Mouse (Mus musculus): ENCODE results near the gene Brwd1.
A peak's percentile ranks its signal among the peaks of the same experiment; 100 is the strongest.
"Not testable (repeated sequence)": the region's sequence is repeated elsewhere in the genome, so short reads cannot be mapped to it uniquely, and the experiment has no call there.

Gene Brwd1

DNA sequence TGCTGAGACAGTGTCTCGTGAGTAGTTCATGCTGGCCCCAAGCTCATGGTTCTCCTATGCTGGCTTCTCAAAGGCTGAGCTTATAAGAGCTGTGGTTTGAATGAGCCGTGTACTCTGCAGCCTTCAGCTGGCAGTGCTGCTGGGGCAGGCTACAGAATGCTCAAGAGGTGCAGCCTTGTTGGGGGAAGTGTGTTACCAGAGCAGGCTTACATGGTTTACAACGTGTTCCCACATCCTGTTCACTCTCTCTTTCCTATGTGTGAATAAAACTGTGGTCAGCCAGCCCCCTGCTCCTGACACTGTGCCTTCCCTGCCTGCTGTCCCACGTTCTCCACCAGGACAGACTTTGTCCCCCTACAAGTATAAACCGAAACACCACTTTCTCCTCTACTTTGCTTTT, 97.4 kb downstream of the Brwd1 start:
- DNase-seq (ENCODE audit: low read depth): no peak

DNA sequence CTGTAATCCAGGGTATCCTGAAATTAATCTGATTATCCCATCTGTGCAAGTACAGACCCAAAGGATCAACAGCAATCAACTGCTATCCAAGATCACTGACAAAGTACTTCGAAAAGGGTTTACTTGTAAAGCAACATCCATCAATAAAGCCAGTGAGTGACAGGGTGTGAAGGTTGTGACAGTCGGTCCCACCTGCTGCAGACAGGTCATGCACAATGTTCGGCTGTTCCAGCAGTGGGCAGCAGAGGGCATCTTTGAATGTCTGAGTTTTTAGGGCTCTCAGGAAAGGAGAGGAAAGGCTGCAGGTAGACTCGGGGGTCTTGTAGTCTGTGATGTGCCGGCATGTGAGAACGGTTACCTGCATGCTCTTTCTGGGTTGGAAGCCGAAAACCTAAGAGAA, 98.7 kb downstream of the Brwd1 start:
- peak; percentile 22 for DNase-seq (ENCODE audit: low read depth)

- DNase-seq (ENCODE audit: low read depth): peak; percentile 37
These were observed 111.5 kb downstream of the Brwd1 start for GRCm38 (mm10) chr16:95970841-95971240.

- peak; percentile 4 for DNase-seq (ENCODE audit: low read depth)
These were observed 114.9 kb downstream of the Brwd1 start for GRCm38 (mm10) chr16:95967455-95967854.

DNA sequence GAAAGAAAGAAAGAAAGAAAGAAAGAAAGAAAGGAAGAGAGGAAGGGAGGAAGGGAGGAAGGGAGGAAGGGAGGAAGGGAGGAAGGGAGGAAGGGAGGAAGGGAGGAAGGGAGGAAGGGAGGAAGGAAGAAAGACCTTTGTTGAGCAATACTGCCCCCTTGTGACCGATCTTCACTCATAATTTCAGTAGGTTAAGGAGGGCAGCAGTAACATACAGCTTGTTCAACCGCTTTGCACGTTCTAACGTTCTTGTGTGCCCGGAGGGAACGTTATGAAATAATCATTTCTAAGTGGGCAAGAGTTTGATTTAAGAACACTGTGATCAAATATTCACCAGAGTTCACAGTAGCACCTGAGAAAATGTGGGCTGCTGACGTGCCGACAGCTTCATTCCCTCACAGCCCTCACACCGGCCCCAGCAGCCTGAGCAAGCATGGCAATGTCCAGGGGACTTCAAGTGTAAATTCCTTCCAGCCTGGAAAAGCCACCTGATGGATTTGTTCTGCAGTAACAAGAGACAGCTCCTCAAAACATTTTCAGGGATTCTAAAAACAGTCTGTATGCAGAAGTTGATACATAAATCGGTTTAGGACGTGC, 117.8 kb downstream of the Brwd1 start:
- DNase-seq (ENCODE audit: low read depth): peak; percentile 87

DNA sequence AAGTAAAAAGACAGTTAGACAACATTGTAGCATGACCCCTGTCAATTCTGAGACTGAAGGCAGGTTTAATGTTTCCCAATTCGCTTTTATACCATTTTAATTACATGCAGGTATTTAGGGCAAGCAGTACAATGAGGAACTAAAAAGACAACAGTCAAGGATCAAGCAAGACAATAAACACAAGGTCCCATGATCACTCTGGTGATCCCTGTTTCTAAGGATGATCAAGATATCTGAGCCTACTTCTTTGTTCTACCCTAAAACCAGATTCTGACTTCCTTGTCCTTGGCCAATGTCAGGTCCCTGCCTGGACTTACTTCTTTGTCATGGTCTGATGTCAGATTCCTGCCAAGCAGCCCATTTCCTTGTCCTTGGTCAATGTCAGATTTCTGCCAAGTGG, 120.8 kb downstream of the Brwd1 start:
- DNase-seq (ENCODE audit: low read depth): not testable (repeated sequence)

- not testable (repeated sequence) for DNase-seq (ENCODE audit: low read depth)
These were observed 121.6 kb downstream of the Brwd1 start for GRCm38 (mm10) chr16:95960689-95961088.

DNA sequence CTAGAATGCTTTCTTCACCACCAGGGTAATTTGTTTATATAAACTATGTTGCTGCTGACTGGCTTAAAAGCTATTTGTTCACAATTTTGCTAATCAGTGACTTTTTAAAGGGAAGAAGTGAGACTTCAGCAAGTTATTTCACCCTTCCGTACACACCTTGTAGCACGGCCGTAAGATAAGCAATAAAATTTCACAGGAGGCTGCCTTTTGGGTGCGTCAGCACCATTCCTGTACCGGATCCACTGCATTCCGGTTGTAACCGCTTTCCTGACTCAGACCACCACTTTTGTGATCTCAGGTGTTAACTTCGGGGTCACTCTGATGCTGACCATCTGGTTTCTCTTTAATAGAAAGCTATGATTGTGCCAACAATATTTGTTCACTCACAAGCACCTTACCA, 124.2 kb downstream of the Brwd1 start:
- DNase-seq (ENCODE audit: low read depth): no peak

GRCm38 (mm10) chr16:95956618-95957017, 125.7 kb downstream of the Brwd1 start:
- DNase-seq (ENCODE audit: low read depth): peak; percentile 17

- no peak for DNase-seq (ENCODE audit: low read depth)
These were observed 126.5 kb downstream of the Brwd1 start for GRCm38 (mm10) chr16:95955716-95956346.

DNA sequence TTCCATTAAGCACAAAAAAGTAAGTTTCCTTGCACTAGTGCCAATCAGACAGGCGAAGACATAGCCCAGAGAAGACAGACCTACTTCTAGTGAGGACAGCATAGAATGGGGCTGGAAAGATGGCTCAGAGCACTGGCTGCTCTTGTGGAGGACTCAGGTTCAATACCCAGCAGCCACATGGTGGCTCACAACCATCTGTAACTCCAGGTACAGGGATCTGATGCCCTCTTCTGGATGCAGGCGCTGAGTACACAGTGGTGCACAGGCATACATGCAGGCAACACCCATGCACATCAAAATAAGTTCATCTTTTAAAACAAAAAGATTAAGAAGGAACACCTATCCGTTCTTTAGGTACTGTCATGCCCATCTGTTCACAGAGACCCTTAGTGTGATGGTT, 128.0 kb downstream of the Brwd1 start:
- no peak for DNase-seq (ENCODE audit: low read depth)

GRCm38 (mm10) chr16:95953159-95953650, 129.1 kb downstream of the Brwd1 start:
- DNase-seq (ENCODE audit: low read depth): no peak

- DNase-seq (ENCODE audit: low read depth): no peak
These were observed 130.9 kb downstream of the Brwd1 start for GRCm38 (mm10) chr16:95951471-95951870.

DNA sequence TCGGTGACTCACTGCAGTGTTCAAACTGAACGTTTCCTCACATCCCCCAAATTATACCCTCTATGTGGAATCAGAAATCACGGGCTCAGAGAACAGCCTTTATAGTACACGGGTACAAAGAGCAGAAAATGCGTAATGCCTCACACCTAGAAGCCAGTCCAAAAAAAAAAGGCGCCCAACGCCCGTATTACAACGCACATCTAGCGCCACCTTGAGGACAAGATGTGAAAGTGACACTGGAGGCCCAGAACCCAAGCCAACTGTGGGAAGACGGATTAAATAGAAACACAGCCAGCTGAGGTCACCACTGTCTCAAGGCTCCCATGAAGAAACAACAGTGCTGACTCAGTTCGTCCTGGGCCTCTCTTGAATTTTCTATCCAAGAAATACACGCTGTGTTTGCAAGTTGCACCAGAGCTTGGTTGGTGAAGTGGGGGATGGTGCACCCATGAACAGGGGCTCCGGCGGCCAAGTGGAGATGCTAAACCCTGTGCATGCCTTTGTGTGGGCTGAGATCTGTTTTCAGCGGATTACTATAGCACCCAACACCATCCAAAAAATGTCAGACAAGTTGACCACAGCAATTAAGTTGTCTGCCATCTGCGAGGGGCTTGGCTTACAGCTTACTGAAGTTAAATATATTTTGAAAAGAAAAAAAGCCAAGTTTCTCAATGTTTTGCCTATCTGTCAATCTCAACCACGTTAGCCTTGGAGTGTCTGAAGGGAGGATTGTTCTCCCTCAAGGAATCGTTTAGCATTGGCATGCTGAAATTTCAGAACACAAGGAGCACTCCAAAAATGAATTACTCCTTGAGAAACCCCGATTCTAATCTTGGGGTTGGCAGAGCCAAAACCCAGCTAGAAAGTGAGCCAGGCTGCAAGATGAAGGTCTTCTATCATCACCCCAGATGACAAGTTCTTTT, 136.7 kb downstream of the Brwd1 start:
- peak; percentile 95 for DNase-seq (ENCODE audit: low read depth)

DNA sequence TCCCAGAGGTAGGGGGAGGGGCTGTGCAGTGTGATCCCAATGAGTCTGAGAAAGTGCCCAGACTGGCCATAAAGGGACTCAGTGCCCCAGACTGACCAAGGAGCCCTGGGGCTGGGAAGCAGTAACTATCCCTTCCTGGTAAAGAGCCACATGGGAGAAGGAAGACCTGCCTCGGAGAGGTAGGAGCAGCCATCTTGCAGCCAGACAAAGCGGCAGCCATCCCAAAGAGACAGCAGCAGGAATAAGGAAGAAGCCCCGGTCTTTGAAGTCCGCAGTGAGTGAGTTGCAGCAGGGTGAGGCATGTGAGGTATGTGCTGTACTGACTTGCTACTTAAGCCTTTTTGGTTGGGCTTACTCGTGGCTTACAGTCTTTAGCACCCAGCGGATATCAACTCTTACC, 139.1 kb downstream of the Brwd1 start:
- DNase-seq (ENCODE audit: low read depth): no peak
